Mouse (Mus musculus): ENCODE results near the gene Gm20388.

- no peak for TF ChIP-seq CTCF (IDR thresholded peaks at IDR 0.05; ENCODE audit: insufficient read depth, low read depth, low read length)
- TF ChIP-seq POLR2A (IDR thresholded peaks at IDR 0.05; ENCODE audit: insufficient read depth, low read depth, low read length), result no peak
These were observed 1305.9 kb downstream of the Gm20388 start for GRCm38 (mm10) chr8:121216441-121216949.

All from olfactory bulb, adult 2 months (tissue).